Mouse (Mus musculus): Measurements from ENCODE around the gene Upf1.

DNA sequence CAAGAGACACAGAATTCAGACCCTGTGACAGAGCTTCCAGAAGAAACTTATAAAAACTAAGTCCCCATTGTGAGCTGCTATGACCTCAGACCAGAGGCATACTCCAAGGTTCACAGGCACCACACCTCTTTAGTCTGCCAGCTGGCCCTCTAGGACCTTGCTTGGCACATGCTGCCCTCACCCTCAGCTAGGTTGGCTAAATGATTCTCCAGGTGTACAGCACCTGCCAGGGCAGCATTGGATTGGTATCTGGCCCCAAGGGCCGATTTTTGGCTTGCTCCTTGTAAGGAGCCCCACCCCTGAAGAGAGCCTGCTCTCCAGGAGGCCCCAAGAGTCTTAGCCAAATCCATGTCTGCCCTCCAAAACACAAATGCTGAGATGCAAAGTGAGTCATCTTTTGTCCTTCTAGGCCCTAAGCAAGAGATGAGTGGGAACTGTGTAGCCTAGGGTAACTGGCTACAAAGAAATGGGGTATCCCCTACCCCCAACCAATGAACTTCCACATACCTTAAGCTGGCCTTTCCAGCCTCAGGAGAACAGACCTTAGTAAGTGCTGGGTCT lies 5.1 kb downstream of the Upf1 start:
- no peak for TF ChIP-seq CTCF (IDR thresholded peaks at IDR 0.05)
- no peak for TF ChIP-seq POLR2A (IDR thresholded peaks at IDR 0.05; ENCODE audit: insufficient read depth, low read depth, low read length)
- no peak for TF ChIP-seq EP300 (IDR thresholded peaks at IDR 0.05; ENCODE audit: insufficient read depth, low read depth, low read length)

All from heart, adult 2 months (tissue).